Mouse (Mus musculus): ENCODE data around the gene St6galnac6.
A peak's percentile ranks its signal among the peaks of the same experiment; 100 is the strongest.

The St6galnac6 gene

DNA sequence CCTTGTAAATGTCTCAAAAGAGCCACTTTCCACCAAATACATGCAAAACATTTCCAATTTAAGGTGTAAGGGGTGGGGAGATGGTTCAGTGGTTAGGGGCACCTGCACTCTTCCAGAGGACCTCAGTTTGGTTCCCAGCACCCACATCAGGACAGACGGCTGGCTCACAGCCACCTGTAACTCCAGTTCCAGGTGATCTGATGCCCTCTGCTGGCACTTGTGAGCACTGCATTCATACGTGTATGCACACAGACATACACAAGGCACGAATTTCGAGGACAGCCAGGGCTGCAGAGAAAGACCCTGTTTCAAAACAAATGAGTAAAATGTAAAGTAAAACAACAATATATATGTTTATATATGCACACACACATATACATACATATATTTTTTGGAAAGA is 18.1 kb downstream of the St6galnac6 start:
- DNase-seq (ENCODE audit: low read depth) = no peak

DNA sequence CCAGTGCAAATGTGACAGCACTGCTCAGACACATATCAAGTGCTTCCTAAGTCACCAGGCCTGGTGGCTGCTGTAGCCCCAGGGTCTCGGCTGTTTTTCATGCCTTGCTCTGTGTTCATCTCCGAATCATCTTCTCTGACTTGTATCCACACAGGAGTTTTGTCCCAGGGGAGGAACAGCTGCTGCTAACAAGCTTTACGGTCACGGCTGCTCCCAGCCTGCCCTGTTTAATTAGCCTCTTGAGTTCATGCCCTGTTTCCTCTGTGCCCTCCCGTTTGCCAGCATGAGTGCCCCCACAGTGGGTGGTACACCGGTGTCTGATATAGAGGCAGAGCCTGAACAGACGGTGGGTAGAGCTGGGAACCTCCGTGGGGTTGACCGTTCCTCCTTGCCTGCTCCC is 18.5 kb downstream of the St6galnac6 start:
- no peak for DNase-seq (ENCODE audit: low read depth)

DNA sequence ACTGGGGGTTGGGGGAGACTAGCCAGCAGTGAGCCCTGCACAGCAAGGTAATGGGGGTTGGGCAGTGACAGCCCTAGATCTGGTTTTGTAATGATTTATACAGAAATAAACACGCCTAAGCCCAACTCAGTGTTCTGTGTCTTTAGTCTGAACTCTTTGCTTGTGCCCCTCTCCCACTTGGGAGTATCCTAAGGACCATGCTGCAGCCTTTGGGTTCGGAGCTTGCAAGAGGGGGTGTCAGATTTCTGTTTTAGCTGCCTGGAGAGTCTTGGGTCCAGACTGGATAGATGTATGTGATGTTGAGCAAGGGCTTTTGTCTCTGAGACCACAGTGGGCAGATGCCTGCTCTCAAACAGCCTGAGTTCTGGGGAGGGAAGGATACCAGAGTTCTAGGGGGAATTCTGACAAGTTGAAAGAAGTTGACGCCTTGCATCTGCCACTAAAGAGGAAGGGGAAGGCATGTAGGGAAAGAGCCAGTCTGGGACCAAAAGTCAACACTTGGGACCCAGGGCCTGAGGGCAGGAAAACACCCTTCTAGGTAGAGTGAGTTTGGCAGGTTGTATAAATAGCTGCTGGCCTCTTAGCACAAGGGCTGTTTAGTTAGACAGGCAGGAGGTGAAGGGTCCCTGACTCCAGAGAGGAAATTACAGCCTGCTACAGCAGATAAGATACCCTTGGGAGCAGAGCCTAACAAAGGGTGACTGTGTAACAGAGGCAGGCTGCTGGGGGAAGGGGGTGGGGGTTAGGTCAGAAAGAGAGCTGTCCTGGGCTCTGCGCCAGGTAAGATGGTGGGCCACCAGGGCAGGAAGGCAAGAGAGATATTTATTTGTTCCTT is 21.4 kb downstream of the St6galnac6 start:
- no peak for DNase-seq (ENCODE audit: low read depth)

DNA sequence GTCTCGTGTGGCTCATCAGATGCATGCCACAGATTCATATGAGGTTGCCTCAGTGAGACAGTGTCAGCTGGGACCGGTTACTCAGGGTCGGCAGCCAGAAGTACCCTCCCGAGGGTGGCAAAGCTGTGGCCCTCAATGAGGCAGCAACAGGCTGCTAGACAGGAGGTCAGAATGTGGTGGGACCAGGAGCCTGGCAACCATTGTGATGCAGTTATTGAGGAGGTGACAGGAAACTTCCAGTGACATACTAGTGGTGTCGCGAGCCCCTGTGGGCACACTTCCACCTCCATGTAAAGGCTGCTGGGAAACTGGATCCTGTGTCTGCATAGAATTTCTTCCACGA is 22.0 kb downstream of the St6galnac6 start, which contains the start of gene Ak1:
TSS of gene Ak1 (plus strand) at position 242 of the 343 bp plus-strand sequence.
- DNase-seq (ENCODE audit: low read depth) = no peak

DNA sequence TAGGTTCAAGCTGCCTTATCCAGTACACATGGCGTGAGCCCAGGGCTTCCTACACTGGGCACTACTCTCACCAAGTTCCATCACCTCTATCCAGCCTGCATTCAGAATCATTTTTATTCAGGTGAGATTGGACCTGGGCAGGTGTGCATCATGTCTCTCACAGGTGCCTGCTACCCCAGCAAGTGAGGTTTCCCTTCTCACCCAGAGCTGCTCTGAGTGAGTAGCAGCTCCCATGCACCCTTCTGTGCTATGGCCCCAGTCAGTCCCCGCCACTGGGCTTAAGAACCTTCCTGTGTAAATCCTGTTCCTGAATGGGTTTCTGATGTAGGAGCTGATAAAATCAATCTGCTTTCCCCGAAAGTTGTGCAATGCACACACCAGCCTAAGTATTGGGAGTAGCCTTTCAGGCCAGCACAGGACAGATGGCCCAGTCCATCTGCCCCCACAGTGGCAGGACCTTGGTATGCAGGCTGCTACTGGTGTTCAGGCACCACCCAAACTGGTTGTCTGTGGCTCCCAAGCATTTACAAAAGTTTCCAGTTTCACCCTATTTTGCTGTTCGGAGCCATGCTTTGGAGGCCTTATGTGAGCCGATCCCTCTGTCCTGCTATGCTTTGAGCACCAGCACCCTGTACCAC is 24.7 kb downstream of the St6galnac6 start:
- DNase-seq (ENCODE audit: low read depth) = no peak

DNA sequence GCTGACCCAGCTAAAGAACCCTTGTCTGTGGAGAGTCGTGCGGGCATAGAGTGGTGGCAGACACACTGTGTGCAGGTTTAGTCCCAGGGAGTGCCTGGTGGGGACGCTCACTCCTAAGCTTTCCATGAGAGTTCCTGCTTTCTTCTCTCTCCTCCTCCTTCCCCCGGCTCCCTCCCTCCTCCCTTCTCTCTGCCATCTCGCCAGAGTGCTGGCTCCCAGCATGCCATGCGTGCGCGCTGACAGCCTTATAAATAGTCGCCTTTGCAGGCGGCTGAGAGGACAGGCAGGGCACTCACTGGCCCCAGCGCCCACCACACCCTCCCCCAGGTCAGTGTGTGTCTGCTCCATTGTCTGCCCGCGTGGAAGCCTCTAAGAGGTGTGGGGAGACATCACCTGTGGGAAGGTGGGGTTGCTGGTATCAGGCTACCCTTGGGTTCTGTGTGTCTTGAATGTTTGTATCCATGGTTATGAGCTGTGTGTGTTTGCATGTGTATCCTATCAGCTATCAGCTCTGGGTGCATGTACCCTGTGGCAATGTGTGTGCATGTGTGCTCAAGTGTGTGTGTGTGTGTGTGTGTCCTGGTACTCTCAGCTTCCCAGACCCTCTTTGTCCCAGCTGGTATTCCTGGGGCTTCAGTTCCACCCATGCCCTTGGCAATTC is 25.8 kb downstream of the St6galnac6 start:
- DNase-seq (ENCODE audit: low read depth) = no peak

DNA sequence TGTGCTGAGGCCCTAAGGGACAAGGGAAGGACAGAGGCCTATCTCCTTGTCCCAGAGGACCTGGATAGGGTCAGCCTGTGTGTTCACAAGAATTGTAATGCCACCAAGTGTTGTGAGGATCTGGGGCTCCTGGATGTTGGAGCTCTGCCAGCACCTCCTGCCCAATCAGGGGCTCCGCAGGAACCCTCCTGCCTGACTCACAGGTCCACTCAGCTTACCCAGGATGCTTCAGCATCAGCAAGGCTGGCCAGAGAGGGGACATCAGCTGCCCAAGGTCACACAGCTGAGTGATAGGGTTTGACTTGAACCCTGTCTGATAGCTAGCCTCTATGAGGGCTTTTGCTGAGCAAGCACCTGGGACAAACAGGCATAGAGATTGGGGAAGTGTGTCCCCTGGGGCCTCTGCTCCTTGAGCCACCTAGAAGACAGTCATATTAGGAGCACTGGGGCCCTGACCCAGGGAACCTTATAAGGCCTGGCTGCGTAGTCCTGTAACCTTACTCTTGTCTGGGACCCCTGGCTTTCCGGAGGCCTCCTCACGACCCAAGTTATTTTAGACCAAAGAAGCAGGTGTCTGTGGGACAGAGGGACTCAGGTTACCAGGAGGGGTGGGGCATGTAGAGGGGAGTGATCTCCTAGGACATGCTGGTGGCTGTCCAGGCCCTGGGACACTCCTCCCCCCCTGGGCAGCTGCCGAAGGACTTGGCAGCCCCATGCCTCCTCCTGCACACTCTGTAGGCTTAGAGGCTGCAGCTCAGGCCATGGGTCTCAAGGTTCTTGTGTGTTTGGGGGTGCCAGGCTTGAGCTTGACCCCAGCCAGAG is 26.6 kb downstream of the St6galnac6 start:
- DNase-seq (ENCODE audit: low read depth) = no peak

DNA sequence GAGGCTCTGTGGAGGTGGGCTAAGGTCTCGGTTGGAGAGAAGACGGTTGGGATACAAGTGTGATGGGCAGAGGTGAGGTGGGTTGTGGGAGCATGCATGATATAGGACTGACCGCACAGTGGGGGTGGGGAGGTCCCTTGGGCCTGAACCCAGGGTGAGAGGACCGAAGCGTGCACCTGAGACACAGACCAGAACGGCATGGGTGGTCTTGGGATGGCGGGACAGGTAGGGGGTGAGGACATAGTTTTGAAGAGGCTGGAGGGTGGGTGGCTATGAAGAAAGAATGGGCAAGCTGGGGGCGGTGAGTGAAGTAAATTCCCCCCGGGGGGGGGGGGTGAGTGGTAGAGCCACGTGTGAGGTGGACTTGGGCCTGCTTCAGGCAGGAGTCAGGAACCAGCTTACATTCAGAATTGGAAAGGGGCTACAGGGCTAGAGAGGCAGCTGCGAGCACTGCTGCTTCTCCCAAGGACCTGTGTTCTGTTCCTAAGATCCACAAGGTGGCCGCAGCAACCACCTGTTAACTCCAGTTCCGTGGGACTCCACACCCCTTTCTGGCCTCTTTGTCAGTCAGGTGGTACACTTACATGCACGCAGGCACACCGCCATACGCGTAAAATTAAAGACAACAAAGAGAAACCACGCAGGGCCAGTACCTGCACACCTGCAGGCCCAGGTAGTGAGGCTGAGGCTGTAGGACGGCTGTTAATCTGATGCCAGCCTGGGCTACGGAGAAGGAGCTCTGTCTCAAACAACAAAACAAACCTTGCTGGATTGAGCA is 27.9 kb downstream of the St6galnac6 start:
- no peak for DNase-seq (ENCODE audit: low read depth)

DNA sequence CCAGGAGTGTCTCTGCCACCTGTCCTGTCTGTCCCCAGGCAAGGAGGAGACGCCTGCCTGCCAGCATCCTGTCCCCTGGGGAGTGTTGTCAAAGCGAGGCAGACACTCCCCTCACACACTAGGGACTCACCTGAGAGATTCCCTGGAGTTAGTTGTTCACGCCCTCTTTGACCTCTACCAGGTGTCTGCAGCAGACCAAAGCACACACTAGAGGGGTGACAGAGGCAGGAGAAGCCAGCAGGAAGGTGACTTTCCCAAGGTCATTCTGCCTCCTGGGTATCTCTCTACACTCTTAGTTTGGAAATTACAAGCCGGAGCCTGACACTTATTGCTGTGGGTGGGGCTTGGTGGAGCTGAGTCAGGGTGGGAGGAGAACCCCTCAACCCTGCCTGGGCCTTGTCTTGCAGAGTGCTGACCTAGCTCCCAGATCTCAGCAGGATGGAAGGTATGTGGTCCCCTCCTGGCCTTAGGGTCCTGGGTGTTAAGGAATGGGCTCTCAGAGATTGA is 28.6 kb downstream of the St6galnac6 start:
- no peak for DNase-seq (ENCODE audit: low read depth)

DNA sequence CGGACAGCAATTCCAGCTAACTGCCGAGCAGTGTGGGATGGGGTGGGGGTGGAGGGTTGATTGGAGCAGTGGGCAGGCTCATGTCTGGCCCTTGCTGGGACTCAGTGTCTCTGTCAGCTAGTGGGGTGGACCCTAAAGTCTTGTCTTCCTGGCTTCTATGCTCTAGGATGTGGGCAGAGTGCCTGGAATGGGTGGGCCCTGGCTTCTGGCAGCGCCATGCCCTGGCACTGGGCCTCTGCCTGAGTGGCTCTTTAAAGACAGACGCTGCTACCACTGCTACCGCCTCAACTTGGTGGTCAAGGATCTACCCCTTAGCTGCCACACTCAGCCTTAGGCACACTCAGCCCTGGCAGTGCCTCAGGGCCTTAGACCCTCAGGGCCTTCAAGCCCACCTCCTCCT is 29.2 kb downstream of the St6galnac6 start:
- no peak for DNase-seq (ENCODE audit: low read depth)

DNA sequence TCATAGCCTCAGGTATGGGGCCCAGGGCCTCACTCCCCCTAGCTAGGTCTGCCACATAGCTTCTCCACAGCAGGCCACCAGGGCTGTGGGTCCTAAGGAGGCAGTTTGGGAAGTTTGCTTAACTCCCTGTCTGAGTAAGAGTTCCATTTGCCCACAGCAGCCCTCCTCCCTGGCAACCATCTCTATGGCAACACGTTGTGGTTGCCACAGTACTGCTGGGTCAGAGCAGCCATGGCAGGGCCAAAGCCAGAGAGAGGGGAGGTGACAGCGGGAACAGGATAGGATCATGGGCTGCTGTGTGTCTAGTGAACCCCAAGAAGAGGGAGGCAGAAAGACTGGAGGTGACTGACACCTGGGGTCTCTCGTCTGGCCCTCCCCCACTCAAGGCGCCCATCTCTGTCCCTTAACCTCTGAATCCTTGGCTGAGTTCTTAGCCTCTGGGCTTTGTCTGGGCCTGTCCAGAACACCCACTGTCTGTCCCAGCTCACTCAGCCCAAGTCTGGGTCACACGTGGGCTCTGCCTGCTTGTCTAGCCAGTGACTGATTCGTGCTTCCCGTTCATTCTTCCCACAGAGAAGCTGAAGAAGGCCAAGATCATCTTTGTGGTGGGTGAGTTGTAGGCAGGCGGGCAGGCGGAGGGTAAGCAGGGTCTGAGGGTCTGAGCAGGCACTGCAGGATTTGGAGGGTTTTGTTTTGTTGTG is 29.9 kb downstream of the St6galnac6 start:
- DNase-seq (ENCODE audit: low read depth) = no peak

DNA sequence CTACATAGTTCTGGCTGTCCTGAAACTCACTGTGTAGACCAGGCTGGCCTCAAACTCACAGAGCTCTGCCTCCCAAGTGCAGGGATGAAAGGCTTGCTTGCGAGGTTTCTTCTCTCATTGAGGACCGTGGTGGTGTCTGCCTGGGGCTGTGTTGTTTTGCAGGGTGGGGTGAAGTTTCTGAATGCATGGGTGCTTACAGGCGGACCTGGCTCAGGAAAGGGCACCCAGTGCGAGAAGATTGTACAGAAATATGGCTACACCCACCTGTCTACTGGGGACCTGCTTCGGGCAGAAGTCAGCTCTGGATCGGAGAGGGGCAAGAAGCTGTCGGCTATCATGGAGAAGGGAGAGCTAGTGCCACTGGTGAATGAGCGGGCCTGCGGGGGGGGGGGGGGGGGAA is 30.5 kb downstream of the St6galnac6 start:
- DNase-seq (ENCODE audit: low read depth) = no peak

DNA sequence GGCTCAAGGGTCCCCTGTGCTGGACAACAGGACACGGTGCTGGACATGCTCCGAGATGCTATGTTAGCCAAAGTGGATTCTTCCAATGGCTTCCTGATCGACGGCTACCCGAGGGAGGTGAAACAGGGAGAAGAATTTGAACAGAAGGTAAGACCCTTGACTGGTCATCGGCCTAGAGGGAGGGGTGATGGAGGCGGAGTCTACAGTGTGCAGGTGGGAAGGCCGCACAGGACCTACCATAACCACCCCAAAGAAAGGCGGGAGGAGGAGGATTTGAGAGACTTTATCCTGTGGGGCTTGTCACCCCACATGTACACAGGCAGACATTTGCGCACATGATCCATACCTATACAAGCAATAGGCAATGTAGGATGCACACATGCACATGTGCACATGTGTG is 31.5 kb downstream of the St6galnac6 start:
- no peak for DNase-seq (ENCODE audit: low read depth)

DNA sequence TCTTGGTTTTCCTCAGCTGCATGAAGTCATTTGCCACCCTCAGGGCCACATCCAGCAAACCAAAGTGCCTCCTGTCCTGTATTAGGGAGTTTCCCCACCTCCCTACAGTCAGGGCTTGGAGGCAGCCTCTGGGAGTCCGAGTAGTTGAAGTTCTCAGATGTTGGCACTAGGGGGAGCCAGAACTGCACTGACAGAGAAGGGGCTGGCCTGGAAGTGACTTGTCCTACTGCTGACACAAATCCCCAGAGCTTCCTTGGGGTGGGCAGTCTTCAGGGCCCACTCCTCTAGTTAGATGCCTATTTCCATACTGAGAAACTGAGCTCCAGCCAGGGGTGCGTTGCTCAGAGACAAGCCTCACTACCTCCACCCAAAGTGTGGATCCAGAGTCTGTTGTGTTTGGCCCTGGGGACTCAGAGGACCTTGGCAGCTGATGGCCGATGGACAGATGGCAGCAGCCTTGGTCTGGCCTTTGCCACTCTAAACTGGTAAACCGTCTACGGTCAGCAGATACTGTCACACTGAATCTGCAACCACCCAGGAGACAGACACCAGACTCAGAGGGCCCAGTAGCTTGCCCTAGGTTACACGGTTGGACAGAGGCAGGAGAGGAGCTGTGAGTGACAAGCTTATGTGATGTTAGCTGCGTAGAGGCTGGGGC is 32.4 kb downstream of the St6galnac6 start:
- DNase-seq (ENCODE audit: low read depth) = peak; percentile 82

DNA sequence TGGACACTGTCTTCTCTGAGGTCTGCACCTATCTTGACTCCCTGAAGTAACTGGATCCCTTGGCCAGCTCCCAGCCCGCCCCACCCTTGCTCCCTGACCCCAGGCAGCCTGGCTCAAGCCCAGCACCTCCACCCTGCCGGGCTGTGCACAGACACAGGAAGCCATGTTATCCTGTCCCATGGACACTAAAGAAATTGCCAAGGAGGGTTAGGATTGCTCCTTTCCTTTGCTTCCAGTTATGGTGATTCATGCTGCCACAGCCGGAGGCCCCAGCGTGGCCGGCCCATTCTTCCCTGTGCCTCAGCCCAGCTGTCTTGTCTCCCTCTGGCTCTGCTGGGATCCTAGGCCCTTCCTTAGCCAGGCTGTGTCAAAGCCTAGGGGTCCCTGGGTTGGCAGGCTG is 34.2 kb downstream of the St6galnac6 start:
- DNase-seq (ENCODE audit: low read depth) = no peak

DNA sequence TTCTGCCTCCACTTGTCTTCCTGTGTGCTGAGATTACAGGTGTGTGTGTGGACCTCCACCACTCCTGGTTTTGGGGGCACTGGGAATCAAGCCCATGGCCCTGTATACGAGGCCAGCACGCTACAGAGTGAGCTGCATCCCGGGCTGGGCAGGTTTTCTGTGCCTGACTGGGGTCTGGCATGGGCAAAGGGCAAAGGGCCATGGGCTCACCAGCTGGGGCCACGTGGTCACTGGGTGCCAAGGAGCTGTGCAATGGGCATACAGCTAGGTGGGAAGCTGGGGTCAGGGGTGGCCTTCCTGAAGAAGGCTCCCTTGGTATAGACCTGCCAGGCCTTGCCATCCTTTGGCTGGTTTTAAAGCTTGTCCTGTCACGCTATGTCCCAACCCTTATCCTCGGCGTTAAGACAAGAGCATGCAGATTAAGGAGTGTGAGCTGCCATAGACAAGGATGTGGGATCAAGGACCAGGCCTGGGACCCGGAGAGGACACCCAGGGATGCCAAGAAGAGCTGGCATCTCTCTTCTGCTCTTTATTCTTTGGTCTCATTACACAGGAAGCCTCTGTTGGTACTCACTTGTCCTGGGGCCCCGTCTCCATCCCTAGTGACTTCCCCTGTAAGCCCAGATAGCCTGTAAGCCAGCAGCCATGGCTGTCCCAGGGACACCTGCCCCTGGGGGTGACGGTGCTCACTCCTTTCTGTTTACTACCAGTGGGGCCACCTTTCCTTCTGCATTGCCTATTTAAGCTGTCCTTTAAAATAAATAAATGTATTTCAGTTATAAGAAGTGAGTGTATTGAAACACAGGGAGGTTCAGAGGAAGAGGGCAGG is 35.0 kb downstream of the St6galnac6 start:
- DNase-seq (ENCODE audit: low read depth) = no peak

DNA sequence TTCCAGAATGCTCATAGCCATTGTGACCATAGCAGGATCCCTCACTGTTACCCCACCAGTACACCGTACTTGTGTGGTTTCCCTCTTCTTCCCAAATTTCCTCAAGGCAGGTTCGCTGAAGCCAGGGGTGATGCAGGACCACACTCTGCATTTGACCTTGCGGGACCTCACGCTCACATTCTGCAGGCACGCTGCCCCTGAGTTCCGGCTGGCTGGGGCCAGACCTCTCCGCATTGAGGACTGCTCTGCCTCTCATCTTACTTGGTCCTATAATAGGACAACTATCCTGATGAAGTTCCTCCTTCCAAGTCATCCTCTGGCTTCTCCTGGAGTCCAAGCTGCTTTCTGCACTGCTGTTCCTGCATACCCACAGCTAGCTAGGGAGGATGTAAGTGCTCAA is 37.1 kb downstream of the St6galnac6 start:
- DNase-seq (ENCODE audit: low read depth) = no peak

DNA sequence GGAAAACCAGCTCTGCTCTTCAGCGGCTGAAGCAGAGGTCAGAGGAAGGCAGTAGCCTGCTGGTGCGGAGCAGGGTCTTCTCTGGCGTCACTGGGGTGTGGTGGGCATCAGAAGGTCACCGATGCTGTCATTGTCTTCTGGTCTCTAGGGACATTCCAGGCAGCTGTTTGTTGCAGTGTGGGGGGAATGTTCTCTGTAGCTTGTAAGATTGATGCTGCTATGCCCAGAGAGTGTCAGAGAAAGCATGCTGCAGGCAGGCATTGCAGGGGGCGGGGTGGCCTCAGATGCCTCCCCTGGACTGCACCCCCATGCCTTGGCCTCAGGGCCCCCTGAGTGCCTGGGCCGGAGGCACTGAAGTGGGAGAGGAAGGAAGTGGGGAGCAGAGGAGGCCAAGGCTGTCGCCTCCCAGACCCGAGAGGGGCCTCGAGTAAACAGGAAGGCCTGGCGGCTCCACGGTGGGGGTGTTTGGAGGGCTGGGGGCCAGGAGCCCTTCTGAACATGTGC is 38.3 kb downstream of the St6galnac6 start:
- DNase-seq (ENCODE audit: low read depth) = no peak

DNA sequence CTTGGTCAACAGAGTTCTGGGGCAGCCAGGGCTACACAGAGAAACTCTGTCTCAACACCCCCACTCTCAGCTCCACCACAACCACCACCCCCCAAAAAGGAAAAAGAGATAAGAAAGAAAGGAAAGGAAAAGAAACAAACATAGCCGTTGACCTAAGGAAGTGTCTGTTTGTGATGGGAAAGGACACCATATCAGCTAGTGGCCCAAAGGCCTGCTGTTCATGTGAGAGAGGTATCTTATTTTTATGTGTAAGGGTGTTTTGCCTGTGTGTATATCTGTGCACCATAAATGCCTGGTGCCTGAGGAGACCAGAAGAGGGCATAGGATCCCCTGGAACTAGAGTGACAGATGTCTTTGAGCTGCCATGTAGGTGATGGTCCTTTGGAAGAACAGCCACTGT is 40.1 kb downstream of the St6galnac6 start:
- DNase-seq (ENCODE audit: low read depth) = no peak

Measured in c-Kit-positive CD71-positive TER-119-negative erythroid progenitor cells, embryonic 14.5 days (primary cell).